Mouse (Mus musculus) kidney, postnatal 0 days (tissue): ENCODE measurements around the gene Rtraf. TPM values are rescaled to one million over a fixed set of nuclear protein-coding genes. Genes with fewer than 3 reads are reported as not detected.
"Not testable (repeated sequence)": the region's sequence is repeated elsewhere in the genome, so short reads cannot be mapped to it uniquely, and the experiment has no call there.

Source experiments
- ATAC-seq: fragments of 200-750 bp; cut with Nextera tagmentation; replicated peaks from 2 replicates; pipeline ENCODE4 v1.8.0; 2017; ENCODE audit warnings: low read depth, moderate number of reproducible peaks, moderate TSS enrichment, moderate library complexity; ENCODE audit not compliant: low FRiP score
- DNase-seq: peaks from one replicate; pipeline ENCODE4 v3.0.0-alpha.2; 2016; ENCODE audit warnings: low spot score
- H3K27ac ChIP-seq: fragments of 300-500 bp; sonication (generic); 2 replicates; pipeline ENCODE4 v1.5.1; 2014; ENCODE audit warnings: mild to moderate bottlenecking
- H3K27me3 ChIP-seq: fragments of 300-500 bp; sonication (generic); 2 replicates; pipeline ENCODE4 v1.6.1; 2014; ENCODE audit warnings: low read length, mixed read lengths; ENCODE audit not compliant: insufficient read depth
- H3K36me3 ChIP-seq: fragments of 300-500 bp; sonication (generic); 2 replicates; pipeline ENCODE4 v1.6.1; 2014; ENCODE audit warnings: low read length, mixed read lengths; ENCODE audit not compliant: insufficient read depth
- H3K4me1 ChIP-seq: fragments of 300-500 bp; sonication (generic); replicated peaks from 2 replicates; pipeline ENCODE4 v1.6.1; 2014; ENCODE audit warnings: antibody characterized with exemption, low read length, mixed read lengths; ENCODE audit not compliant: insufficient read depth
- H3K4me2 ChIP-seq: fragments of 300-500 bp; sonication (generic); 2 replicates; pipeline ENCODE4 v1.6.1; 2014; ENCODE audit warnings: mild to moderate bottlenecking, low read length, moderate library complexity, mixed read lengths
- H3K4me3 ChIP-seq: fragments of 300-500 bp; sonication (generic); replicated peaks from 2 replicates; pipeline ENCODE4 v1.5.1; 2014; ENCODE audit warnings: low read depth, low read length
- H3K9ac ChIP-seq: fragments of 300-500 bp; sonication (generic); 2 replicates; pipeline ENCODE4 v1.6.1; 2014; ENCODE audit warnings: low read depth, low read length
- H3K9me3 ChIP-seq: fragments of 300-500 bp; sonication (generic); replicated peaks from 2 replicates; pipeline ENCODE4 v1.6.1; 2016; ENCODE audit warnings: low read length, inconsistent platforms, mixed read lengths
- CTCF ChIP-seq: IDR thresholded peaks from 2 replicates; pipeline ENCODE4 v1.5.1; 2016; ENCODE audit warnings: antibody characterized with exemption, low read depth, mild to moderate bottlenecking, moderate library complexity
- WGBS: fragments of 180-500 bp; shearing (Covaris S2); extraction: QIAGEN DNeasy Blood & Tissue Kit; methylation state at CpG from one replicate; pipeline ENCODE4 v1.1.7; 2014; 5-methylcytosine and 5-hydroxymethylcytosine counted together
- polyA plus RNA-seq: library from polyadenylated mRNA; unstranded; fragments of >200 nt; fragmentation: Nextera tagmentation; extraction: Ambion mirVana; gene quantifications from 2 replicates; pipeline ENCODE4 v1.2.1, GENCODE M21; 2015

The Rtraf gene
- polyA plus RNA-seq, result 242 and 246 TPM in 2 replicates

- H3K9me3 ChIP-seq, result no peaks in the 10 kb centered on the region
- peak within 1 kb of the TSS; percentile 94 for H3K9ac ChIP-seq
- peak; percentile 98 for ATAC-seq
- peak within 1 kb of the TSS; percentile 88 for H3K27ac ChIP-seq
- DNase-seq, result peak; percentile 98
- no peak for TF ChIP-seq CTCF
- under 1% methylated on average over 80 of the region's 80 CpGs for WGBS
- H3K36me3 ChIP-seq, result peaks cover 17% of the 10 kb centered on the region; the same call in 1 of the 2 replicates
- peak within 1 kb of the TSS; percentile 84 for H3K4me2 ChIP-seq
- H3K27me3 ChIP-seq, result no peaks in the 10 kb centered on the region
- H3K4me3 ChIP-seq, result peak within 1 kb of the TSS; percentile 94
- H3K4me1 ChIP-seq, result 0 out of 2 replicates have a peak, but pooled peaks cover 7% of the 10 kb centered on the region
These were observed at the start of gene Rtraf for GRCm38 (mm10) chr14:19823321-19824142. Gene Rtraf, minus strand, starts transcription at chr14:19823824.

GRCm38 (mm10) chr14:19867286-19867935 is 43.8 kb upstream of the Rtraf start:
- H3K9me3 ChIP-seq, result no peaks in the 10 kb centered on the region
- H3K9ac ChIP-seq, result no peak overlapping the region
- H3K27ac ChIP-seq, result no peak overlapping the region
- H3K36me3 ChIP-seq, result no peaks in the 10 kb centered on the region
- no peaks in the 10 kb centered on the region for H3K4me1 ChIP-seq
- no peaks in the 10 kb centered on the region for H3K27me3 ChIP-seq
- TF ChIP-seq CTCF, result no peak
- 37% methylated on average over 5 of the region's 5 CpGs for WGBS
- H3K4me3 ChIP-seq, result no peak overlapping the region
- H3K4me2 ChIP-seq, result no peak overlapping the region
- peak; percentile 87 for DNase-seq
- ATAC-seq, result peak; percentile 57

- H3K4me2 ChIP-seq, H3K9ac ChIP-seq, H3K36me3 ChIP-seq, H3K4me3 ChIP-seq, H3K27me3 ChIP-seq, DNase-seq, H3K4me1 ChIP-seq, ATAC-seq, H3K9me3 ChIP-seq, H3K27ac ChIP-seq: not testable (repeated sequence)
- WGBS, result 88% methylated on average over 9 of the region's 9 CpGs
These were observed 41.5 kb upstream of the Rtraf start for GRCm38 (mm10) chr14:19865121-19865520.

GRCm38 (mm10) chr14:19861311-19862080 is 37.9 kb upstream of the Rtraf start:
- no peaks in the 10 kb centered on the region for H3K27me3 ChIP-seq
- no peak overlapping the region for H3K4me2 ChIP-seq
- H3K4me3 ChIP-seq, result no peak overlapping the region
- H3K36me3 ChIP-seq, result no peaks in the 10 kb centered on the region
- no peak overlapping the region for H3K9ac ChIP-seq
- TF ChIP-seq CTCF, result no peak; the same call in 1 of the 2 replicates
- no peaks in the 10 kb centered on the region for H3K9me3 ChIP-seq
- no peaks in the 10 kb centered on the region for H3K4me1 ChIP-seq
- ATAC-seq (no peak), DNase-seq (no peak)
- 80% methylated on average over 8 of the region's 8 CpGs for WGBS
- H3K27ac ChIP-seq, result no peak overlapping the region

- ATAC-seq, result no peak
- 94% methylated on average over 4 of the region's 4 CpGs for WGBS
- TF ChIP-seq CTCF, result no peak
These were observed 36.7 kb upstream of the Rtraf start for GRCm38 (mm10) chr14:19860281-19860680.

More at GRCm38 (mm10) chr14:19860281-19860680, 36.7 kb upstream of the Rtraf start:
- Histone ChIP-seq H3K27me3 (no peaks in the 10 kb centered on the region), H3K9me3 (no peaks in the 10 kb centered on the region), H3K4me2 (no peak overlapping the region), H3K36me3 (no peaks in the 10 kb centered on the region), H3K27ac (no peak overlapping the region), H3K9ac (no peak overlapping the region), H3K4me1 (no peaks in the 10 kb centered on the region), H3K4me3 (no peak overlapping the region)
- DNase-seq, result no peak
